Mouse (Mus musculus) MEL (cell line): ENCODE results near the gene Erbb4.

Experiments
- CHD1 ChIP-seq: IDR thresholded peaks from 2 replicates; pipeline ENCODE4 v1.6.1; 2012; ENCODE audit warnings: low read depth, mild to moderate bottlenecking, inconsistent platforms, low read length, improper control_type of control experiment
- CTCF ChIP-seq, 3 experiments: IDR thresholded peaks in 2 of 3; conservative IDR thresholded peaks in 1 of 3; 2 replicates each; pipeline ENCODE4 v1.5.1; 2011 to 2012; ENCODE audit warnings: low read length in 3 of 3, low read depth in 2 of 3, mild to moderate bottlenecking in 2 of 3, improper control_type of control experiment in 1 of 3, inconsistent platforms in 1 of 3, mixed read lengths in 1 of 3, moderate library complexity in 1 of 3; ENCODE audit not compliant: control insufficient read depth in 1 of 3, insufficient read depth in 1 of 3, poor library complexity in 1 of 3, severe bottlenecking in 1 of 3
- E2F4 ChIP-seq: IDR thresholded peaks from 2 replicates; pipeline ENCODE4 v1.6.1; 2011; ENCODE audit warnings: low read depth, low read length, improper control_type of control experiment, borderline replicate concordance
- ETS1 ChIP-seq: IDR thresholded peaks from 2 replicates; pipeline ENCODE4 v1.6.1; 2012; ENCODE audit warnings: low read depth, mild to moderate bottlenecking, inconsistent platforms, low read length, improper control_type of control experiment, moderate library complexity
- POLR2A ChIP-seq, 2 experiments: IDR thresholded peaks; 2 replicates each; pipeline ENCODE4 v1.6.1; 2011 to 2012; ENCODE audit warnings: low read length in 2 of 2, mild to moderate bottlenecking in 2 of 2, control low read depth in 1 of 2, improper control_type of control experiment in 1 of 2, low read depth in 1 of 2, moderate library complexity in 1 of 2; ENCODE audit not compliant: control insufficient read depth in 1 of 2, insufficient read depth in 1 of 2, poor library complexity in 1 of 2
- RCOR1 ChIP-seq: IDR thresholded peaks from 2 replicates; pipeline ENCODE4 v1.6.1; 2012; ENCODE audit warnings: low read depth, mild to moderate bottlenecking, inconsistent platforms, low read length, improper control_type of control experiment
- SIN3A ChIP-seq: IDR thresholded peaks from 2 replicates; pipeline ENCODE4 v1.6.1; 2012; ENCODE audit warnings: low read length, improper control_type of control experiment, inconsistent platforms
- USF1 ChIP-seq: IDR thresholded peaks from 2 replicates; pipeline ENCODE4 v1.6.1; 2014; ENCODE audit warnings: low read depth, mild to moderate bottlenecking, inconsistent platforms, low read length, improper control_type of control experiment, moderate library complexity
- ZC3H11A ChIP-seq: IDR thresholded peaks from 2 replicates; pipeline ENCODE4 v1.6.1; 2012; ENCODE audit warnings: low read depth, mild to moderate bottlenecking, inconsistent platforms, low read length, improper control_type of control experiment

- TF ChIP-seq CTCF (IDR thresholded peaks at IDR 0.05 in 2 of 3, conservative IDR thresholded peaks at IDR 0.05 in 1 of 3; ENCODE audit: control insufficient read depth in 1 of 3, insufficient read depth in 1 of 3, low read depth in 2 of 3, low read length in 3 of 3, poor library complexity in 1 of 3, severe bottlenecking in 1 of 3) (no peak), ETS1 (no peak), ZC3H11A (no peak), POLR2A (IDR thresholded peaks at IDR 0.05; ENCODE audit: control insufficient read depth in 1 of 2, insufficient read depth in 1 of 2, low read depth in 1 of 2, low read length in 2 of 2, poor library complexity in 1 of 2) (no peak), E2F4 (no peak), SIN3A (no peak), RCOR1 (no peak), USF1 (no peak), CHD1 (no peak)
Observed at GRCm38 (mm10) chr1:69106322-69106761, 1.5 kb downstream of the Erbb4 start.
